Mouse (Mus musculus): Measurements from ENCODE around the gene Osbpl5. TPM values are rescaled to one million over a fixed set of nuclear protein-coding genes. Genes with fewer than 3 reads are reported as not detected.

Gene Osbpl5
- polyA plus RNA-seq, 1 experiment from 2014 or later = 9.4 TPM

- H3K27ac ChIP-seq = no peak overlapping the region
- DNase-seq (ENCODE audit: extremely low spot score, low spot score) = no peak
- no peaks in the 10 kb centered on the region for H3K4me1 ChIP-seq
- H3K4me3 ChIP-seq = no peak overlapping the region
- 71% methylated on average over 1 of the region's 1 CpGs for WGBS
- H3K36me3 ChIP-seq (replicated peaks) = no peaks in the 10 kb centered on the region
- peaks cover 24% of the 10 kb centered on the region for H3K27me3 ChIP-seq (ENCODE audit: poor library complexity, severe bottlenecking)
- no peaks in the 10 kb centered on the region for H3K9me3 ChIP-seq
Observed at GRCm38 (mm10) chr7:143769461-143769860, 12.7 kb upstream of the Osbpl5 start.

- 82% methylated on average over 6 of the region's 6 CpGs for WGBS
- peaks cover 28% of the 10 kb centered on the region for H3K27me3 ChIP-seq (ENCODE audit: poor library complexity, severe bottlenecking)
Observed at GRCm38 (mm10) chr7:143768267-143768666, 11.5 kb upstream of the Osbpl5 start.

GRCm38 (mm10) chr7:143766893-143767292 is 10.1 kb upstream of the Osbpl5 start, which contains the start of gene Mrgprg:
Gene Mrgprg (minus strand): TSS chr7:143766993.
- Histone ChIP-seq H3K4me3 (no peak within 1 kb of the TSS), H3K36me3 (replicated peaks) (no peaks in the 10 kb centered on the region), H3K27ac (no peak within 1 kb of the TSS), H3K27me3 (ENCODE audit: poor library complexity, severe bottlenecking) (peaks cover 28% of the 10 kb centered on the region), H3K4me1 (no peaks in the 10 kb centered on the region), H3K9me3 (no peaks in the 10 kb centered on the region)
- WGBS = 59% methylated on average over 6 of the region's 6 CpGs
- no peak for DNase-seq (ENCODE audit: extremely low spot score, low spot score)

More at GRCm38 (mm10) chr7:143768267-143768666, 11.5 kb upstream of the Osbpl5 start:
- no peaks in the 10 kb centered on the region for H3K36me3 ChIP-seq (replicated peaks)
- H3K27ac ChIP-seq = no peak overlapping the region
- no peaks in the 10 kb centered on the region for H3K4me1 ChIP-seq
- H3K9me3 ChIP-seq = no peaks in the 10 kb centered on the region
- no peak overlapping the region for H3K4me3 ChIP-seq
- no peak for DNase-seq (ENCODE audit: extremely low spot score, low spot score)

GRCm38 (mm10) chr7:143764876-143765530 is 8.2 kb upstream of the Osbpl5 start:
- DNase-seq (ENCODE audit: extremely low spot score, low spot score) = no peak

GRCm38 (mm10) chr7:143763794-143764193 is 7.0 kb upstream of the Osbpl5 start:
- Histone ChIP-seq H3K4me3 (no peak overlapping the region), H3K27ac (no peak overlapping the region), H3K36me3 (replicated peaks) (no peaks in the 10 kb centered on the region), H3K27me3 (ENCODE audit: poor library complexity, severe bottlenecking) (peaks cover 36% of the 10 kb centered on the region), H3K9me3 (no peaks in the 10 kb centered on the region), H3K4me1 (no peaks in the 10 kb centered on the region)
- 21% methylated on average over 3 of the region's 3 CpGs for WGBS
- DNase-seq (ENCODE audit: extremely low spot score, low spot score) = no peak

More at GRCm38 (mm10) chr7:143764876-143765530, 8.2 kb upstream of the Osbpl5 start:
- Histone ChIP-seq H3K9me3 (no peaks in the 10 kb centered on the region), H3K27me3 (ENCODE audit: poor library complexity, severe bottlenecking) (peaks cover 28% of the 10 kb centered on the region), H3K4me3 (no peak overlapping the region), H3K36me3 (replicated peaks) (no peaks in the 10 kb centered on the region), H3K27ac (no peak overlapping the region), H3K4me1 (no peaks in the 10 kb centered on the region)
- 75% methylated on average over 19 of the region's 19 CpGs for WGBS

- peaks cover 17% of the 10 kb centered on the region for H3K4me1 ChIP-seq
- H3K4me3 ChIP-seq = no peak overlapping the region
- DNase-seq (ENCODE audit: extremely low spot score, low spot score) = no peak
- no peaks in the 10 kb centered on the region for H3K36me3 ChIP-seq (replicated peaks)
- WGBS = 68% methylated on average over 3 of the region's 3 CpGs
- peaks cover 54% of the 10 kb centered on the region for H3K27me3 ChIP-seq (ENCODE audit: poor library complexity, severe bottlenecking)
- H3K27ac ChIP-seq = no peak overlapping the region
- H3K9me3 ChIP-seq = no peaks in the 10 kb centered on the region
Observed at GRCm38 (mm10) chr7:143758956-143759355, 2.2 kb upstream of the Osbpl5 start.

- WGBS = 75% methylated on average over 3 of the region's 3 CpGs
- no peaks in the 10 kb centered on the region for H3K36me3 ChIP-seq (replicated peaks)
- H3K27me3 ChIP-seq (ENCODE audit: poor library complexity, severe bottlenecking) = peaks cover 61% of the 10 kb centered on the region
- no peaks in the 10 kb centered on the region for H3K9me3 ChIP-seq
- peaks cover 17% of the 10 kb centered on the region for H3K4me1 ChIP-seq
- H3K4me3 ChIP-seq = peak overlapping the region; percentile 51; the same call in 1 of the 2 replicates
- no peak for DNase-seq (ENCODE audit: extremely low spot score, low spot score)
- no peak overlapping the region for H3K27ac ChIP-seq
Observed at GRCm38 (mm10) chr7:143757696-143758095, 911 bp upstream of the Osbpl5 start.

GRCm38 (mm10) chr7:143757027-143757390 is 224 bp upstream of the Osbpl5 start:
- H3K4me3 ChIP-seq = peak overlapping the region; percentile 51
- H3K27ac ChIP-seq = peak overlapping the region; percentile 71
- H3K9me3 ChIP-seq = no peaks in the 10 kb centered on the region
- 5% methylated on average over 15 of the region's 15 CpGs for WGBS
- DNase-seq (ENCODE audit: extremely low spot score, low spot score) = peak; percentile 70
- peaks cover 17% of the 10 kb centered on the region for H3K4me1 ChIP-seq
- peaks cover 68% of the 10 kb centered on the region for H3K27me3 ChIP-seq (ENCODE audit: poor library complexity, severe bottlenecking)
- H3K36me3 ChIP-seq (replicated peaks) = no peaks in the 10 kb centered on the region

GRCm38 (mm10) chr7:143755357-143756124 is 1.2 kb downstream of the Osbpl5 start:
- WGBS = 77% methylated on average over 9 of the region's 9 CpGs
- DNase-seq (ENCODE audit: extremely low spot score, low spot score) = no peak
- peaks cover 75% of the 10 kb centered on the region for H3K27me3 ChIP-seq (ENCODE audit: poor library complexity, severe bottlenecking)
- H3K36me3 ChIP-seq (replicated peaks) = no peaks in the 10 kb centered on the region
- H3K4me1 ChIP-seq = peaks cover 17% of the 10 kb centered on the region
- 0 out of 2 replicates have a peak overlapping the region, but pooled peaks have one; percentile 51 for H3K4me3 ChIP-seq
- H3K27ac ChIP-seq = no peak overlapping the region
- H3K9me3 ChIP-seq = no peaks in the 10 kb centered on the region

- Histone ChIP-seq H3K27me3 (ENCODE audit: poor library complexity, severe bottlenecking) (peaks cover 80% of the 10 kb centered on the region), H3K4me3 (no peak overlapping the region), H3K27ac (no peak overlapping the region), H3K36me3 (replicated peaks) (no peaks in the 10 kb centered on the region), H3K9me3 (no peaks in the 10 kb centered on the region), H3K4me1 (peaks cover 17% of the 10 kb centered on the region)
- WGBS = 49% methylated on average over 5 of the region's 5 CpGs
- DNase-seq (ENCODE audit: extremely low spot score, low spot score) = peak; percentile 54
Observed at GRCm38 (mm10) chr7:143753990-143754715, 2.6 kb downstream of the Osbpl5 start.

GRCm38 (mm10) chr7:143752606-143753005 is 4.2 kb downstream of the Osbpl5 start:
- no peak overlapping the region for H3K4me3 ChIP-seq
- H3K27me3 ChIP-seq (ENCODE audit: poor library complexity, severe bottlenecking) = peaks cover 65% of the 10 kb centered on the region
- H3K4me1 ChIP-seq = peaks cover 31% of the 10 kb centered on the region
- no peaks in the 10 kb centered on the region for H3K36me3 ChIP-seq (replicated peaks)
- no peak overlapping the region for H3K27ac ChIP-seq
- no peak for DNase-seq (ENCODE audit: extremely low spot score, low spot score)
- H3K9me3 ChIP-seq = no peaks in the 10 kb centered on the region
- WGBS = 88% methylated on average over 3 of the region's 3 CpGs

GRCm38 (mm10) chr7:143752056-143752455 is 4.7 kb downstream of the Osbpl5 start:
- peaks cover 26% of the 10 kb centered on the region for H3K4me1 ChIP-seq
- H3K36me3 ChIP-seq (replicated peaks) = no peaks in the 10 kb centered on the region
- H3K9me3 ChIP-seq = no peaks in the 10 kb centered on the region
- WGBS = 84% methylated on average over 4 of the region's 4 CpGs
- no peak for DNase-seq (ENCODE audit: extremely low spot score, low spot score)
- H3K27ac ChIP-seq = no peak overlapping the region
- H3K27me3 ChIP-seq (ENCODE audit: poor library complexity, severe bottlenecking) = peaks cover 59% of the 10 kb centered on the region
- H3K4me3 ChIP-seq = no peak overlapping the region
